Mouse (Mus musculus) intestine, embryonic 14.5 days (tissue): ENCODE data around the gene Gpatch1. TPM values are rescaled to one million over a fixed set of nuclear protein-coding genes. Genes with fewer than 3 reads are reported as not detected.
A peak's percentile ranks its signal among the peaks of the same experiment; 100 is the strongest.

ENCODE experiments used
- ATAC-seq: fragments of 200-750 bp; cut with Nextera tagmentation; replicated peaks from 2 replicates; pipeline ENCODE4 v1.8.0; 2017; ENCODE audit warnings: low read depth, moderate number of reproducible peaks, moderate TSS enrichment, moderate library complexity; ENCODE audit not compliant: low FRiP score, low TSS enrichment
- DNase-seq: peaks from one replicate; pipeline ENCODE4 v3.0.0-alpha.2; 2018; ENCODE audit warnings: low spot score
- H3K27ac ChIP-seq: fragments of 300-500 bp; sonication (generic); 2 replicates; pipeline ENCODE4 v1.5.1; 2014; ENCODE audit warnings: low read depth, mild to moderate bottlenecking, control low read depth
- H3K27me3 ChIP-seq: fragments of 300-500 bp; sonication (generic); replicated peaks from 2 replicates; pipeline ENCODE4 v1.6.1; 2014; ENCODE audit warnings: low read length, control low read depth; ENCODE audit not compliant: control insufficient read depth, insufficient read depth
- H3K36me3 ChIP-seq: fragments of 300-500 bp; sonication (generic); 2 replicates; pipeline ENCODE4 v1.6.1; 2014; ENCODE audit warnings: low read length, control low read depth; ENCODE audit not compliant: control insufficient read depth, insufficient read depth
- H3K4me1 ChIP-seq: fragments of 300-500 bp; sonication (generic); replicated peaks from 2 replicates; pipeline ENCODE4 v1.6.1; 2014; ENCODE audit warnings: low read length, control low read depth, mixed read lengths; ENCODE audit not compliant: control insufficient read depth, insufficient read depth
- H3K4me2 ChIP-seq: fragments of 300-500 bp; sonication (generic); 2 replicates; pipeline ENCODE4 v1.6.1; 2014; ENCODE audit warnings: low read length
- H3K4me3 ChIP-seq: fragments of 300-500 bp; sonication (generic); 2 replicates; pipeline ENCODE4 v1.5.1; 2014; ENCODE audit warnings: low read depth, low read length, control low read depth, mixed read lengths
- H3K9ac ChIP-seq: fragments of 300-500 bp; sonication (generic); 2 replicates; pipeline ENCODE4 v1.6.1; 2014; ENCODE audit warnings: mild to moderate bottlenecking, low read length
- H3K9me3 ChIP-seq: fragments of 300-500 bp; sonication (generic); 2 replicates; pipeline ENCODE4 v1.6.1; 2016; ENCODE audit warnings: low read length, control low read depth; ENCODE audit not compliant: control insufficient read depth
- WGBS: fragments of 180-500 bp; shearing (Covaris S2); extraction: QIAGEN DNeasy Blood & Tissue Kit; methylation state at CpG from one replicate; pipeline ENCODE4 v1.1.7; 2014; 5-methylcytosine and 5-hydroxymethylcytosine counted together
- polyA plus RNA-seq: library from polyadenylated mRNA; unstranded; fragments of >200 nt; fragmentation: Nextera tagmentation; extraction: Ambion mirVana; gene quantifications from 2 replicates; pipeline ENCODE4 v1.2.1, GENCODE M21; 2014

The Gpatch1 gene
- polyA plus RNA-seq: 16.9 and 18.3 TPM in 2 replicates

DNA sequence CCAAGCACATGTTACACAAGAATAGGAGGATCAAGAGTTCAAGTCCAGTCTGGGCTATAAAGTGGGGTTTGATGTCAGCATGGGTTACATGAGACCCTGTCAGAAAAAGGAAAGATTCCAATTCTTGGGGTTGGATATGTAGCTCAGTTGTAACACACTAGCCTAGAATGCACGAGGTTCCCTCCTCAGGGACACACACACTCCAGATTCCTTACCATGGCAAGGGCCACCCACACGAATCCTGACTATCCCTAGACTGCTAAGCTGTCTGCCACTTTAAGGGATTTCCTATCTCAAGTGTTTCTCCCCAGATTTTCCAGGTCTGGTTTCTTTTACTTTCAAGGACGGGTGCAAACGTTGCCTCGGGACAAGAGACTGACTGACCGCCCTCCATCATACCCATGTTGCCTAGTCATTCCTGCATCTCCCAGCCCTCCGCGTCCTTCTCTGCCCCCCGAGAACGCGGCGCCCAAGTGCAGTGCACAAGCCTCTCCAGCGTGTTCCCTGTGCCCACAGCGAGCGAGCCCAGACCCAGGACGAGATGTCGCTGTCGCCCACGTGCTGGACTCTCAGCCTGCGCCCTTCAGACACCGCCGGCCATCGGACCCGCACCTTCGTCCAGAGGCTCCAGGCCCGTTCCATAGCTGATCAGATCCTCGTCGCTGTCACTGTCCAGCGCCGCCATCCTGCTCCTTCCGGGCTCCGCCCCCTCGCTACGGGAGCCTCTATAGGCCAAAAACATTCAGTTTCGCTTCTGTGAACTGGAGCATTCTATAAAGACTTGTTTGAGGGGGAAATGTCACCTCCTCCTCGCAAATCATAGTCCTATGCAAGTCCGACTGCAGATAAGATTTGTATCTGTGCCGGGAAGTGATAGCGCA is at the start of gene Gpatch1:
Gene Gpatch1 (minus strand): TSS at position 712 of the 881 bp plus-strand sequence.
- H3K9me3 ChIP-seq: no peaks in the 10 kb centered on the region
- WGBS: 1% methylated on average over 39 of the region's 39 CpGs
- H3K4me2 ChIP-seq: peak within 1 kb of the TSS; percentile 72
- no peaks in the 10 kb centered on the region for H3K36me3 ChIP-seq
- H3K4me3 ChIP-seq: peak within 1 kb of the TSS; percentile 91
- H3K9ac ChIP-seq: peak within 1 kb of the TSS; percentile 70
- no peak within 1 kb of the TSS for H3K27ac ChIP-seq
- peaks cover 8% of the 10 kb centered on the region; the same call in 1 of the 2 replicates for H3K4me1 ChIP-seq
- DNase-seq: peak; percentile 99
- ATAC-seq: peak; percentile 77
- H3K27me3 ChIP-seq: no peaks in the 10 kb centered on the region

DNA sequence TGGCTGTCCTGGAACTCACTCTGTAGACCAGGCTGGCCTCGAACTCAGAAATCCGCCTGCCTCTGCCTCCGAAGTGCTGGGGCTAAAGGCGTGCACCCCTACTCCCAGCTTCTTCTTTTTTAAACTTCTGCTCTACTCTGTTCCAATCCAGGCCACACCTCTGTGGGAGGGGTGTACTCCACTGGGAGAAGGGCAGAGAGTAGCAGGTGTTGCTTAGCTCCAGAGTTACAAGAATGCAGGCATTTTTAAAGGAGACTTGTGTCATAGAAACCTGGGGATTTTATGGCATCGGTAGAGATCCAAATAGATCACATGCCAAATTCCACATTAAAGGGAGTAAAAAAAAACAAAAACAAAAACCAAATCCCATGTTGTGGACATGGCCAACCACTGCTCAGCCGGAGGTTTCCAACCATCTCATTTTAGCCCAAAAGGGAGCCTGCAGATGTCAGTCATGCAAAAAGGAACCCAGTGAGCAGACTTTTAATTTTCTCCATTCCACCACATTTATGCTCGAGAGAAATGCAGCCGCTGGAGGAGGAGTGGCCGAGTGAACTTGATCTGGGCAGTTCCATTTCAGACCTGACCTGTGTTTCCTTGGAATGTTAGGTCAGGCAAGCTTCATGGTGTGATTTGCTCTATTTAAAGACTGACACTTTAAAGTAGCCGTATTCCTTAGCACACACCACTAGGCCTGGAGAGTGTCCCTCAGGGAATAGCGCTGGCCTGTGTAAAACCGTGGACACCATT is 47.1 kb upstream of the Gpatch1 start:
- 74% methylated on average over 12 of the region's 12 CpGs for WGBS
- no peak overlapping the region for H3K4me2 ChIP-seq
- 0 out of 2 replicates have a peak, but pooled peaks cover 3% of the 10 kb centered on the region for H3K4me1 ChIP-seq
- no peaks in the 10 kb centered on the region for H3K9me3 ChIP-seq
- no peak overlapping the region for H3K4me3 ChIP-seq
- no peak overlapping the region for H3K9ac ChIP-seq
- ATAC-seq (no peak), DNase-seq (no peak)
- H3K27me3 ChIP-seq: no peaks in the 10 kb centered on the region
- peaks cover 8% of the 10 kb centered on the region; the same call in 1 of the 2 replicates for H3K36me3 ChIP-seq
- H3K27ac ChIP-seq: no peak overlapping the region

DNA sequence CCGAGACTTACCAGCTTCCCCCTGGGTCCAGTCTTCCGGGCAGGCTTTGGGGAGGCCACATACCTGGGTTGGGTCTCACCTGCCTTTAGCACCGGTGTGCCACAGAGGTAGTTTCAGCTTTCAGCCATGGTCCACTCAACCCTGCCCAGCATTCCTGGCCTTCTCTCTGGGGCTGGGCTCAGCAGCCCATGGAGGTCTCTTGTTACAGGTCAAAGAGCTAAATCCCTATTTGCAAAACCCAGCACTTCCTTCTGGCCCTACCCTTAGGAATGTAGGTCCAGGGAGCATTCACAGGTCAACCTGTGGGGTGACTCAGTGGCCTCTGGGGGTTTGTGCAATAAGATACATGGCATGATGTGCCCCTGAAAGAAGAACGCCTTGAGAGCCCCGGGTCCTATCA is 44.6 kb upstream of the Gpatch1 start:
- Histone ChIP-seq H3K27me3 (no peaks in the 10 kb centered on the region), H3K9me3 (no peaks in the 10 kb centered on the region), H3K4me1 (0 out of 2 replicates have a peak, but pooled peaks cover 3% of the 10 kb centered on the region), H3K4me3 (no peak overlapping the region), H3K36me3 (no peaks in the 10 kb centered on the region), H3K4me2 (no peak overlapping the region), H3K9ac (no peak overlapping the region), H3K27ac (no peak overlapping the region)
- DNase-seq (no peak), ATAC-seq (peak; percentile 30; the same call in 1 of the 2 replicates)
- 58% methylated on average over 5 of the region's 5 CpGs for WGBS

DNA sequence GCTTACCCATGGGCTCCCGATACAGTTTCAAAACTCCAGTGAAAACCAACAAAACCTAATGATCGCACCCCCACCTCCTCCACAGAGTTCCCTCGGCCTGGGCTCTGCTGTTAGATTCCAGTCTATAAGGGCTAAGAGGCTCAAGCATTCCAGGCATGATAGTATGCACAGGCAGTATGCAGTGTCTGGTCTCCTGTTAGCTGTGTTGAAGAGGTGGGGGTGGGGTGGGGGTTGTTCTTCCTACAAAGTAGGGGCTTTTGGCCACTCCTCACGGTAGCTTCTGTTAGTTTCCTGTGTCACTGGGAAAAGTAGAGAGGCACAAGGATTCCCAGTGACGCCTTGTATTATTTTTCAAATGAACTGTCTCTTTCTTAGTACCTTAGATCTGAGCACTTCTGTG is 44.0 kb upstream of the Gpatch1 start:
- 47% methylated on average over 5 of the region's 5 CpGs for WGBS
- ATAC-seq (no peak), DNase-seq (no peak)
- H3K9ac ChIP-seq: no peak overlapping the region
- H3K36me3 ChIP-seq: no peaks in the 10 kb centered on the region
- H3K27ac ChIP-seq: no peak overlapping the region
- H3K4me1 ChIP-seq: 0 out of 2 replicates have a peak, but pooled peaks cover 3% of the 10 kb centered on the region
- H3K27me3 ChIP-seq: no peaks in the 10 kb centered on the region
- H3K4me3 ChIP-seq: no peak overlapping the region
- no peaks in the 10 kb centered on the region for H3K9me3 ChIP-seq
- H3K4me2 ChIP-seq: no peak overlapping the region

DNA sequence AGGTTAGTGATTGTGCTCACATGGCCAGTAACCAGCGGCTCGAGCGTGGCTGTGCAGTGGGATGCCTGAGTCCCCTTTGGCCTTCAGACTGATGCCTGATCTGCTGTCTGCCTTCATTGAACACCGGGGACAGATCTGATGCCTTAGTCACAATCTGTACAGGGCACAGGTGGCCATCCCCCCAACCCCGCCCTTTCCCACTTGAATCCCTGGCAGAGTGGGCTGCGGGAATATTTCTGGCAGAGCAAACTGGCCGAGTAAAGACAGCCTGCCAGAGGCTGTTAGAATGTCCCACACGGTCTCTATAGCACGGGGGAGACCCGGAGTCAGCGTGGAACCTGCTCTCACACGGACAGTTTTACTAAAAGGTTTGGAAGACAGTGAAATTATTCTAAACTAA is 39.4 kb upstream of the Gpatch1 start:
- DNase-seq (no peak), ATAC-seq (no peak)
- Histone ChIP-seq H3K4me2 (no peak overlapping the region), H3K27me3 (no peaks in the 10 kb centered on the region), H3K36me3 (no peaks in the 10 kb centered on the region), H3K27ac (no peak overlapping the region), H3K9ac (no peak overlapping the region), H3K4me1 (0 out of 2 replicates have a peak, but pooled peaks cover 3% of the 10 kb centered on the region), H3K4me3 (no peak overlapping the region), H3K9me3 (no peaks in the 10 kb centered on the region)
- 87% methylated on average over 12 of the region's 12 CpGs for WGBS

DNA sequence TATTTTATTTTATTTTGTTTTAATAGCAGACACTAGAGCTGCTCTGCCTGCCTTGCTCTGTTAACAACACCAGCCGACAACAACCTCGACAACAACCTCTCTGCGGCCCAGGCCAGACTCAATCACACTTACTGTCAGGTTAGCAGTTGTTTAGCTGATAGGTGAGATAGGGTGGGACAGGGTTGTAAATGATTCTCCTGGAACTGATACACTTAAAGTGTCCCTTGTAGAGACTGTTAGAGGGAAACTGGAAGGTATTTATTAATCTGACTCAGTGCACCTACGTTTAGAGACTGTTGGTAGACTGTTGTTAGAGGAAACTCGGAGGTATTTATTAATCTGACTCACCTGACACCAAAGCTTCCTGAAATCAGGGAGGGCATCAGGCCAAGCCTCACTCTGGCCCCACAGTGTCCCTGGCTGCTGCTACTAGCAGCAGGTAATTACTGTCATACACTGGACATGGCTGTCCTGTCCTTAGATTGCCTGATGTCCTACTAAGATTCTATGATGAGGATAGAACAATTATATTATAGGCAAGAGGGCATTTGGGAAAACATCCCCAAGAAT is 37.1 kb upstream of the Gpatch1 start:
- no peak for DNase-seq
- Histone ChIP-seq H3K9me3 (no peaks in the 10 kb centered on the region), H3K27ac (peak overlapping the region; percentile 67; the same call in 1 of the 2 replicates), H3K9ac (no peak overlapping the region), H3K27me3 (no peaks in the 10 kb centered on the region), H3K4me2 (no peak overlapping the region), H3K36me3 (no peaks in the 10 kb centered on the region), H3K4me3 (no peak overlapping the region), H3K4me1 (no peaks in the 10 kb centered on the region)
- ATAC-seq: peak; percentile 71
- 25% methylated on average over 5 of the region's 5 CpGs for WGBS

DNA sequence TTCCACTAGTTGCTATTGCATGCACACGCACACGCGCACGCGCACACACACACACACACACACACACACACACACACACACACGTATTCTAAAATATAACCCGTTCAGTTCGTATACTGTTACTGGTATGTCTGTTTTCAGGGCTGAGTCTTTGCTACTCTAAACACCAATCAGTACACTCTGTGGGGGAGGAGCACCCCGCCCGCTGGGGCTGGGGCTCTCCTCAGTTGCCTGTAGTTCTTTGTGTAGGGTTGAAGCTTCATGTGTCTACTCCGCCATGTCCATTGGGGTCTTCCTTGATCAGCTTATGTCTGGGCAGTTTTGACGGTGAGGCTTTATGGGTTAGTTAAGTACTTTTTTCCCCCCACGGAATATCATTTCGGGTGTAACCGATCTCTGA is 35.1 kb upstream of the Gpatch1 start:
- 91% methylated on average over 15 of the region's 15 CpGs for WGBS
- Histone ChIP-seq H3K4me2 (no peak overlapping the region), H3K27me3 (no peaks in the 10 kb centered on the region), H3K4me3 (no peak overlapping the region), H3K27ac (no peak overlapping the region), H3K4me1 (0 out of 2 replicates have a peak, but pooled peaks cover 2% of the 10 kb centered on the region), H3K9ac (no peak overlapping the region), H3K9me3 (no peaks in the 10 kb centered on the region), H3K36me3 (no peaks in the 10 kb centered on the region)
- no peak for DNase-seq
- no peak for ATAC-seq

DNA sequence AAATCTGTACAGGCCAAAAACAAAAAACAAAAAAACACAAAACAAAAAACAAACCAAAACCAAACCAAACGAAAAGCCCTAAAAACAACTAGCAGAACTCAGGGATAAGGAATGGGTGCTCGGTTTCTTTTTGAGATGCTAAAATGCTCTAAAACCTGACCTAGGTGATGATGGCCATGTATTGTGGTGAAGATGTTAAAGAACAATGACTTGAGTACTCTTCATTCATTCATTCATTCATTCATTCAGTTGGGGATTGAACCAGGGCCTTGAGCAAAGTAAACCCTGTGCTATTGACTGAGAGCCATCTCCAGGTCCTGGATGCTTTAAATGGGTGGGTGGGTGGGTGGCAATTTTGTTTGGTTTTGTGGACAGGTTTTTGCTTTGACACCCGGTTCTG is 32.9 kb upstream of the Gpatch1 start:
- Histone ChIP-seq H3K4me3 (no peak overlapping the region), H3K36me3 (no peaks in the 10 kb centered on the region), H3K27me3 (no peaks in the 10 kb centered on the region), H3K4me2 (no peak overlapping the region), H3K9me3 (no peaks in the 10 kb centered on the region), H3K4me1 (0 out of 2 replicates have a peak, but pooled peaks cover 2% of the 10 kb centered on the region), H3K27ac (no peak overlapping the region), H3K9ac (no peak overlapping the region)
- ATAC-seq (no peak), DNase-seq (no peak)
- WGBS: 84% methylated on average over 3 of the region's 3 CpGs
